Mouse (Mus musculus) adrenal gland, postnatal 14 days (tissue): Measurements from ENCODE around the gene Sftpd. TPM values are rescaled to one million over a fixed set of nuclear protein-coding genes. Genes with fewer than 3 reads are reported as not detected.

Experiments used
- DNase-seq: peaks from one replicate; pipeline ENCODE4 v3.0.0; 2021; ENCODE audit warnings: mixed read lengths
- long read RNA-seq, 2 experiments: library from polyadenylated mRNA; stranded (forward); transcript quantifications; one replicate each; pipeline ENCODE4 v2.0.0; 2021
- total RNA-seq: library from RNA; stranded (reverse); gene quantifications from 2 replicates; pipeline ENCODE4 v1.2.3, GENCODE M21; 2021

The Sftpd gene
- total RNA-seq, result not detected in 2 replicates
- long read RNA-seq, experiment 1, result 0 reads
- long read RNA-seq, experiment 2, result 0 reads

GRCm38 (mm10) chr14:41185059-41185821 lies at the start of gene Sftpd:
Sftpd (minus strand) TSS chr14:41185149.
- no peak for DNase-seq

- peak; percentile 37 for DNase-seq
These were observed 13.2 kb upstream of the Sftpd start for GRCm38 (mm10) chr14:41198037-41198730.

- no peak for DNase-seq
These were observed 4.5 kb upstream of the Sftpd start for GRCm38 (mm10) chr14:41189496-41189895.

GRCm38 (mm10) chr14:41174802-41175201 lies 10.1 kb downstream of the Sftpd start:
- no peak for DNase-seq

- no peak for DNase-seq
These were observed 14.4 kb downstream of the Sftpd start for GRCm38 (mm10) chr14:41170514-41170913.

GRCm38 (mm10) chr14:41168567-41168966 lies 16.4 kb downstream of the Sftpd start:
- no peak for DNase-seq

- no peak for DNase-seq
These were observed 17.7 kb downstream of the Sftpd start for GRCm38 (mm10) chr14:41167278-41167677.

- DNase-seq, result peak; percentile 72
These were observed 22.3 kb downstream of the Sftpd start for GRCm38 (mm10) chr14:41162663-41163062.

- peak; percentile 8 for DNase-seq
These were observed 24.2 kb downstream of the Sftpd start for GRCm38 (mm10) chr14:41160743-41161142.

GRCm38 (mm10) chr14:41160076-41160475 lies 24.9 kb downstream of the Sftpd start:
- no peak for DNase-seq

GRCm38 (mm10) chr14:41151220-41151898 lies 33.6 kb downstream of the Sftpd start, which contains the start of gene Mbl1:
Mbl1 (plus strand) TSS chr14:41151458.
- DNase-seq, result no peak

- no peak for DNase-seq
These were observed 37.6 kb downstream of the Sftpd start for GRCm38 (mm10) chr14:41147356-41147755.

GRCm38 (mm10) chr14:41146922-41147321 lies 38.0 kb downstream of the Sftpd start:
- no peak for DNase-seq

- DNase-seq, result no peak
These were observed 38.9 kb downstream of the Sftpd start for GRCm38 (mm10) chr14:41146035-41146434.

GRCm38 (mm10) chr14:41140686-41141085 lies 44.3 kb downstream of the Sftpd start:
- DNase-seq, result no peak

GRCm38 (mm10) chr14:41137006-41137405 lies 47.9 kb downstream of the Sftpd start:
- DNase-seq, result no peak

GRCm38 (mm10) chr14:41131540-41131939 lies 53.4 kb downstream of the Sftpd start, which contains the start of gene Sftpa1:
Sftpa1 (plus strand) TSS chr14:41131782.
- no peak for DNase-seq

- peak; percentile 39 for DNase-seq
These were observed 57.0 kb downstream of the Sftpd start for GRCm38 (mm10) chr14:41127997-41128396.

- DNase-seq, result no peak
These were observed 60.3 kb downstream of the Sftpd start for GRCm38 (mm10) chr14:41124683-41125082.
